Mouse (Mus musculus): ENCODE results near the gene Reps2. TPM values are rescaled to one million over a fixed set of nuclear protein-coding genes. Genes with fewer than 3 reads are reported as not detected.

Reps2 gene
- polyA plus RNA-seq, 1 experiment: not detected

- 45% methylated on average over 6 of the region's 6 CpGs for WGBS
- H3K27ac ChIP-seq (ENCODE audit: insufficient read depth, low read depth, low read length): no peak overlapping the region
- H3K4me1 ChIP-seq (ENCODE audit: control insufficient read depth, insufficient read depth, low read length): 0 out of 2 replicates have a peak, but pooled peaks cover 2% of the 10 kb centered on the region
- H3K4me3 ChIP-seq (ENCODE audit: insufficient read depth, low read depth, low read length): no peak overlapping the region
- TF ChIP-seq POLR2A (IDR thresholded peaks at IDR 0.05; ENCODE audit: insufficient read depth, low read depth, low read length) (no peak), CTCF (IDR thresholded peaks at IDR 0.05; ENCODE audit: insufficient read depth, low read depth, low read length) (no peak)
Measured at GRCm38 (mm10) chrX:162556459-162556841, 87.0 kb downstream of the Reps2 start.

DNA sequence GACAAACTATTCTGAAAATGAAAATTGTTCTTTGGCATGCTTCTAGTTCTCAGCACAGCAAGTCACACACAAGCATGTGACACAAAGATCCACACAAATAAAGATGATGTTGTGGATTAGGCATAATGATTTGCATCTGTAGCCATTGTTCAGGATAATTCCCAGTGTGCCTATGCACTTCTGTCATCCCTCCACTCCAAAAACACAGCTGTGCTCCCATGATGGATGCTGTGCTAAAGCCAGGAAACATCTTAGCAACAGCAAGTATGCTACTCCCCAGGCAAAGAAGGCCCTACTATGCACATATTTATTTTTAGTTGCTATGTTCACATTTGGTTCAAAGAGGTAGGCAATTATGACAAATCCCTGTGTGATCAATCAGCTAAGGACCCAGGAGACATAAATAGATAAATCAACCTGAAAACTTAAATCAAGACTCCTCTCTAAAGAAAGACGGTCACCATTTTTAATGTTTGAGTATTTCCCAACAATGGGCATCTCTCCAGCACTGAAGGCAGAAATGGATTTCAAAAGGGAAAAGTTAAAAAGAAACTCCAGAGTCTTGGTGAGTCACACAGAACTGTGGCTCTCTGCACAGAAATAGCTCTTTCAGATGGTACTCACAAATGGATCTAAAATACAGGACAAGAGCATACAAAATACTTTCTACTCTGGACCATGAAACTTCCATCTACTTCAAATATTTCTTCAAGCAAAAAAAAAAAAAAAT lies 87.6 kb downstream of the Reps2 start:
- Histone ChIP-seq H3K4me3 (ENCODE audit: insufficient read depth, low read depth, low read length) (no peak overlapping the region), H3K4me1 (ENCODE audit: control insufficient read depth, insufficient read depth, low read length) (0 out of 2 replicates have a peak, but pooled peaks cover 2% of the 10 kb centered on the region), H3K27ac (ENCODE audit: insufficient read depth, low read depth, low read length) (no peak overlapping the region)
- 46% methylated on average over 1 of the region's 1 CpGs for WGBS
- no peak for TF ChIP-seq POLR2A (IDR thresholded peaks at IDR 0.05; ENCODE audit: insufficient read depth, low read depth, low read length)
- no peak for TF ChIP-seq CTCF (IDR thresholded peaks at IDR 0.05; ENCODE audit: insufficient read depth, low read depth, low read length)

- no peak for TF ChIP-seq CTCF (IDR thresholded peaks at IDR 0.05; ENCODE audit: insufficient read depth, low read depth, low read length)
- no peak for TF ChIP-seq POLR2A (IDR thresholded peaks at IDR 0.05; ENCODE audit: insufficient read depth, low read depth, low read length)
- Histone ChIP-seq H3K4me1 (ENCODE audit: control insufficient read depth, insufficient read depth, low read length) (0 out of 2 replicates have a peak, but pooled peaks cover 2% of the 10 kb centered on the region), H3K27ac (ENCODE audit: insufficient read depth, low read depth, low read length) (no peak overlapping the region), H3K4me3 (ENCODE audit: insufficient read depth, low read depth, low read length) (no peak overlapping the region)
- WGBS: 45% methylated on average over 3 of the region's 3 CpGs
Measured at GRCm38 (mm10) chrX:162554513-162554912, 88.9 kb downstream of the Reps2 start.

GRCm38 (mm10) chrX:162552383-162552782 lies 91.1 kb downstream of the Reps2 start:
- Histone ChIP-seq H3K4me3 (ENCODE audit: insufficient read depth, low read depth, low read length) (no peak overlapping the region), H3K27ac (ENCODE audit: insufficient read depth, low read depth, low read length) (no peak overlapping the region), H3K4me1 (ENCODE audit: control insufficient read depth, insufficient read depth, low read length) (0 out of 2 replicates have a peak, but pooled peaks cover 2% of the 10 kb centered on the region)
- 78% methylated on average over 8 of the region's 8 CpGs for WGBS
- no peak for TF ChIP-seq POLR2A (IDR thresholded peaks at IDR 0.05; ENCODE audit: insufficient read depth, low read depth, low read length)
- TF ChIP-seq CTCF (IDR thresholded peaks at IDR 0.05; ENCODE audit: insufficient read depth, low read depth, low read length): no peak

DNA sequence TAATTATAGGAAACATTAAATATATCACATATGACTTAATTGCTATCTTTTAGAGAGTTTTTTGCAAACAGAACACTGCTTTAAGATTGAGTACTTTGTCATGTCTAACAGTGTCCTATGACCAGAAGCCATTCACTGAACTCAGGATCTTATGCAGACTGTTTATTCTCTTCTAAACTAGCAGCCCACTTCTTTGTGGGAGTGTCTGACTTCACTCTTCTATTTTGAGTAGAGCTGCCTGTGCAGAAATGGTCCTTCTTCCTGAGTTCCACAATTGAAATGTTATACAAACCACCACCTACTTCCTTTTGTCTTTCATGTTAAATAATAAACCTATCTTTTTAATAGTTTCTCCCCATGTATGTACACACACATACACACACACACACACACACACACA lies 98.4 kb downstream of the Reps2 start:
- Histone ChIP-seq H3K4me1 (ENCODE audit: control insufficient read depth, insufficient read depth, low read length) (no peaks in the 10 kb centered on the region), H3K27ac (ENCODE audit: insufficient read depth, low read depth, low read length) (no peak overlapping the region), H3K4me3 (ENCODE audit: insufficient read depth, low read depth, low read length) (no peak overlapping the region)
- TF ChIP-seq POLR2A (IDR thresholded peaks at IDR 0.05; ENCODE audit: insufficient read depth, low read depth, low read length) (no peak), CTCF (IDR thresholded peaks at IDR 0.05; ENCODE audit: insufficient read depth, low read depth, low read length) (no peak)

DNA sequence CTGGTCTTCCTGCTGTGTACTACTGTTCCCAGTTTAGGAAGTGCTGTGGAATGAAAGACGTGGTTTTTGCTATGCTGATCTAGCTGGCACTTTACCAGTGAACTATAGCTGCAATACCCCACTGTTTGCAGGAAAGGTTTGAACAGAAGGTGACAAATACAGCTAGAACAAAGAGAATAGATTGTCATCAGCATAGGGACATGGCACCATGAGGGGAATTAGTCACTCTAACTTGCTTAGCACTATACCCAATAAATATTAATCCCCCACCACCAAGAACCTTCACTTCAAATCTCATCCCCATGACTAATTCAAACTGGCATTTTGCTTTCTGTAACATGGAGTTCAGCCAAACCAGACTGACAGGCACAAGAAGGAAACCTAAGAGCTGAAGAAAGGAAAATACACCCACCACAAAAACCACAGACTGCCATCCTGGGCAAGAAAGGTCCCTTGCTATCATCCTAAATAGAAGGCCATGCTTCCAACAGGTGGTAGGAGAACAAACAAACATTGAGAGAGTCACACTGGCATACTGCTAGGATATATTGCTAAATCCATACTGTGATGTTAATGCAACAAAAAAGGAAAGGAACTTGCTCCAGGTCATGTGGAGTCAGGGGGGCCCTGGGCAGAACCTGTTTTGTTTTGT lies 100.7 kb downstream of the Reps2 start:
- TF ChIP-seq POLR2A (IDR thresholded peaks at IDR 0.05; ENCODE audit: insufficient read depth, low read depth, low read length) (no peak), CTCF (IDR thresholded peaks at IDR 0.05; ENCODE audit: insufficient read depth, low read depth, low read length) (no peak)
- H3K4me1 ChIP-seq (ENCODE audit: control insufficient read depth, insufficient read depth, low read length): no peaks in the 10 kb centered on the region
- no peak overlapping the region for H3K27ac ChIP-seq (ENCODE audit: insufficient read depth, low read depth, low read length)
- no peak overlapping the region for H3K4me3 ChIP-seq (ENCODE audit: insufficient read depth, low read depth, low read length)
- 60% methylated on average over 1 of the region's 1 CpGs for WGBS

DNA sequence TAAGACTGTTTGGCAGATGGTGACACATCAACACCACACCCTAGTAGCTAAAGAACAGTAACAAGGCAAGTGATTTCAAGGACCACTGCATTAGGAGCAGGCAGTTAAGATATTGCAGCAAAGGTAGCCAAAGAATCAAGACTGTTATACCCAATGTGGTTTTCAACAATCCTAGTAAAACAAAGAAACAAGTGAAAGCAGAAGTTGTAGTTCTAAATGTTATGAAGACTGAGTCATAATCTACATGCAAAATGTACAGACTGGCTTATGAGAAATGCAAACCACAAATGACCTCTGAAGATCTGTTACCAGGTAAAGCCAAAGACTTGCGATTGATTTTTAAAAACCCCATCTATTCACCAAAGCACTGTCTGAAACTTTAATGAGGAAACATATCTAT lies 101.5 kb downstream of the Reps2 start:
- TF ChIP-seq CTCF (IDR thresholded peaks at IDR 0.05; ENCODE audit: insufficient read depth, low read depth, low read length): no peak
- TF ChIP-seq POLR2A (IDR thresholded peaks at IDR 0.05; ENCODE audit: insufficient read depth, low read depth, low read length): no peak
- Histone ChIP-seq H3K4me1 (ENCODE audit: control insufficient read depth, insufficient read depth, low read length) (no peaks in the 10 kb centered on the region), H3K27ac (ENCODE audit: insufficient read depth, low read depth, low read length) (no peak overlapping the region), H3K4me3 (ENCODE audit: insufficient read depth, low read depth, low read length) (no peak overlapping the region)
- WGBS: 100% methylated on average over 1 of the region's 1 CpGs

GRCm38 (mm10) chrX:162531016-162531415 lies 112.4 kb downstream of the Reps2 start:
- TF ChIP-seq CTCF (IDR thresholded peaks at IDR 0.05; ENCODE audit: insufficient read depth, low read depth, low read length): no peak
- TF ChIP-seq POLR2A (IDR thresholded peaks at IDR 0.05; ENCODE audit: insufficient read depth, low read depth, low read length): no peak

DNA sequence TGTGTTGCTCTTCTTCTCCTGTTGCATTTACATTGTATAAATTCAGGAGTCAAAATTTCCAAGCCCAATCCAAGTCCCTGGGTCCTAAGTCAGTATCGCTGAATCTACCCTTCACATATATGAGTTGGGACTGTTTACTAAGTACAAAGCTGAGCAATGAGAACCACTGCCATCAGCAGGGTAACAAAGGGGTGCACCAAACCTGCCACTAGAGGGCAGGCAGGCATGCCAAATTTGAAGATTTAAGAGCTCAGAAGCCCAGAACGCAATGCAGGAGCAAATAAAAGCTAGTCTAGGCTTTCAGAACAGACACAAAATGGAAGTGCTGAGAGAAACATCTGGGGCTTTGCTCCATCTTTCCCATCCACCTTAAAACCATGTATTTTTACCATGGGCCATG lies 116.2 kb downstream of the Reps2 start:
- 25% methylated on average over 2 of the region's 2 CpGs for WGBS
- no peak for TF ChIP-seq CTCF (IDR thresholded peaks at IDR 0.05; ENCODE audit: insufficient read depth, low read depth, low read length)
- no peak for TF ChIP-seq POLR2A (IDR thresholded peaks at IDR 0.05; ENCODE audit: insufficient read depth, low read depth, low read length)
- Histone ChIP-seq H3K4me1 (ENCODE audit: control insufficient read depth, insufficient read depth, low read length) (no peaks in the 10 kb centered on the region), H3K4me3 (ENCODE audit: insufficient read depth, low read depth, low read length) (no peak overlapping the region), H3K27ac (ENCODE audit: insufficient read depth, low read depth, low read length) (no peak overlapping the region)

More at GRCm38 (mm10) chrX:162531016-162531415, 112.4 kb downstream of the Reps2 start:
- H3K4me3 ChIP-seq (ENCODE audit: insufficient read depth, low read depth, low read length): no peak overlapping the region
- H3K4me1 ChIP-seq (ENCODE audit: control insufficient read depth, insufficient read depth, low read length): no peaks in the 10 kb centered on the region
- WGBS: 87% methylated on average over 2 of the region's 2 CpGs
- no peak overlapping the region for H3K27ac ChIP-seq (ENCODE audit: insufficient read depth, low read depth, low read length)
